Mouse (Mus musculus) brain, adult 10 weeks (tissue): ENCODE measurements around the gene Ahnak2. TPM values are rescaled to one million over a fixed set of nuclear protein-coding genes. Genes with fewer than 3 reads are reported as not detected.

Source experiments
- polyA plus RNA-seq: library from polyadenylated mRNA; stranded (reverse); fragments of 350-450 nt; fragmentation: Illumina TruSeq; extraction: RNeasy Lipid Tissue Mini Kit (QIAGEN cat#74804); gene quantifications from one replicate; pipeline ENCODE4 v1.2.3, GENCODE M21; 2015; ENCODE audit warnings: low read depth, low replicate concordance

The Ahnak2 gene
- polyA plus RNA-seq: 1.5 TPM

GRCm38 (mm10) chr12:112801864-112802846, at the start of gene Ahnak2:
Gene Ahnak2 (minus strand): TSS chr12:112802657.

DNA sequence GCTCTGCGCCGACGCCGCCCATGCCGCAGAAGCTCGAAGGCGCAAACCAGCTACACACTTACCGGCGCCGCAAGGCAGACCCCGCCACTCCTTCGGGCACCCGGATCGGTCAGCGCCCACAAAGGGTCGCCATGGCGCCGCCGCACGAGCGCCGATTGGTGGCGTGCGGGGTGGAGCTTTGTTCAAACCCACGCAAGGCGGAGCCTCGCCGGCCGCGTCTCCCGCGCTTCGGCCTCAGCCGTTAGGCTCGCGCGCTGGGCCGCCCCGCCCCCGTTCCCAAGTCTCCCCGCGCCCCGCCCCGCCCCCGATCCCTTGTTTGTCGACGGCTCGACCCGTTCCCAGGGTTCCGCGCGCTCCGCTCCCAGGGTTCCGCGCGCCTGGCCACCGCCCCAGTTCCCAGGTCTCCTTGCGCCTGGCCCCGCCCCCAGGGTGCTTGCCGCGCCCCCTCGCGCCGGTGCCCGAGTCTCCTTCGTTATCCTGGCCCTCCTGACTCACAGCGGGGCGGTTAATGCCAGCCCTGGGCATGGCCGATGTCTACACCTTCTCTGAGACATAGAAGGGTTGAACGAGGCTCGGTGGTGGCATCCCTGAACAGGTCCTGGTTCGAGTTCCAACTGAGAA, 26.9 kb upstream of the Ahnak2 start, which contains the start of gene Cdca4:
TSS of gene Cdca4 (minus strand) at position 180 of the 621 bp plus-strand sequence.

GRCm38 (mm10) chr12:112808587-112809364, 6.3 kb upstream of the Ahnak2 start, which contains the start of gene Clba1:
Gene Clba1 (plus strand): TSS chr12:112808937.

DNA sequence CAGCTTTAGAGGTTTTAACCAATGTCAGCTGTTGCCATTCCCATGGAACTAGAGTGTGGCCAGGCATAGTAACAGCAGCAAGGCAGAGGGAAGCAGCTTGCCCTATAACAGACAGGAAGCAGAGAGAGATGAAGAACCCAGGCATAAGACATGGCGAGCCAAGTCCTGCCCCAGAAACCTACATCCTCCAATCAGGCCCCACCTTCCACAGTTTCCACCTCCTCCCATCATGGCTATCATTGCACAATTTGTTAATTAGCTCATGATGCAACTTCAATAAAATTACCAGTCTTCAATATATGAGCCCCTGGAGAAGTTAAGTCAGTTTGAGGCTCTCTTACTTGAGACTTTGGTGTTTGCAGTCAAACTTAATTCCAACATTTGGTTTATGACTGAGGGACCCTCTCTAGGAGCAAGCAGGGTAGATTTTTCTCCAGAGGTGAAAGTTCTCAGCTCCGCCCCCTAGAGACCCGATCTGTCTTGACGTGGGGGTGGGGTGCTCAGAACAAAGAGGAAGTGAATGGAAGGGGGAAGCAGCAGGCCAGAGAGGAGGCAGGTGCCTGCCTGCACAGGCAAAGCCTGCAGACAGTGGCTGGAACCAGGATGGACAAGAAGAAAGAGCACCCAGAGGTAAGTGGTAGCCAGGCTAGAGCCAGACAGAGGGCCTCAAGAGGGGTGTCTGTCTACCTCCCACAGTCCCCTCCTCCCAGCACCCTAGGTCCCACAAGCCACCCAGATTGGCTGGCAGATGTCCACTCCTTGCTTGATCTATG, 42.1 kb downstream of the Ahnak2 start, which contains the start of gene Pld4:
TSS of gene Pld4 (plus strand) at position 502 of the 773 bp plus-strand sequence.

Other genes starting within 250 kb of the Ahnak2 start
- 124 TPM for gene Inf2, start 213.9 kb downstream of the Ahnak2 start, polyA plus RNA-seq
- gene Adssl1, start 182.6 kb downstream of the Ahnak2 start, polyA plus RNA-seq: 27.5 TPM
- gene Siva1, start 158.0 kb downstream of the Ahnak2 start, polyA plus RNA-seq: 19.1 TPM
- 129 TPM for gene Akt1, start 127.8 kb downstream of the Ahnak2 start, polyA plus RNA-seq
- gene Zbtb42, start 123.8 kb downstream of the Ahnak2 start, polyA plus RNA-seq: 0.97 TPM
- 91.5 TPM for gene Cep170b, start 82.2 kb downstream of the Ahnak2 start, polyA plus RNA-seq
- gene Pld4, start 42.0 kb downstream of the Ahnak2 start, polyA plus RNA-seq: 9.5 TPM
- 15.2 TPM for gene Clba1, start 6.3 kb upstream of the Ahnak2 start, polyA plus RNA-seq
- 6.6 TPM for gene Cdca4, start 26.8 kb upstream of the Ahnak2 start, polyA plus RNA-seq
- not detected for gene Gpr132, start 65.6 kb upstream of the Ahnak2 start, polyA plus RNA-seq
- 17.1 TPM for gene Jag2, start 127.1 kb upstream of the Ahnak2 start, polyA plus RNA-seq
- gene Nudt14, start 139.5 kb upstream of the Ahnak2 start, polyA plus RNA-seq: 16.5 TPM
- gene Btbd6, start 173.8 kb upstream of the Ahnak2 start, polyA plus RNA-seq: 65.8 TPM
- 31.8 TPM for gene Brf1, start 198.0 kb upstream of the Ahnak2 start, polyA plus RNA-seq
- gene Pacs2, start 211.9 kb upstream of the Ahnak2 start, polyA plus RNA-seq: 71.2 TPM